Mouse (Mus musculus): ENCODE measurements around the gene Gm9913. TPM values are rescaled to one million over a fixed set of nuclear protein-coding genes. Genes with fewer than 3 reads are reported as not detected.

Gm9913 gene
- polyA plus RNA-seq, 1 experiment from 2014 or later: 0.34 TPM

DNA sequence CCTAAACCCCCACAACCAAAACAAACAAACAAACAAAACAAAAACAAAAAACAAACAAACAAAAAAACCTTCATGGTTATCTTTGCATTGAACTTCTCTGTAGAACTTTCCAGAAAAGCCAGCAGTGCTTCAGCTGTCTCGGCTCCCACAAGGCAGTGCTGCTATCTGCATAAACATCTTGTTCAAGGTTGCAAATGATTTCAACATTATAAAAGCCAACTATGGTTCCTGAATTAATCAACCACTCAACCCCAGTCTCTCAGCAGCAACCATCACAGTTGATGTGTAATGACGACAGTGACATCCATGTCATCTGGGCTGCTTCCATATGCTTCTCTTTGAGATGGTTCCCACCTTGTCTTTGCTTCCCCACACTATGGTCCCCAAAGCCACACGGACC, 34.8 kb downstream of the Gm9913 start:
- 87% methylated on average over 3 of the region's 3 CpGs for WGBS
- no peaks in the 10 kb centered on the region for H3K9me3 ChIP-seq (replicated peaks)

GRCm38 (mm10) chr2:125540579-125540978, 35.7 kb downstream of the Gm9913 start:
- H3K27me3 ChIP-seq: no peaks in the 10 kb centered on the region
- no peak overlapping the region for H3K9ac ChIP-seq
- H3K27ac ChIP-seq: no peak overlapping the region
- no peaks in the 10 kb centered on the region for H3K4me1 ChIP-seq
- no peak overlapping the region for H3K4me2 ChIP-seq (replicated peaks)
- ATAC-seq (ENCODE audit: low FRiP score): no peak
- H3K9me3 ChIP-seq (replicated peaks): no peaks in the 10 kb centered on the region
- H3K36me3 ChIP-seq: no peaks in the 10 kb centered on the region
- H3K4me3 ChIP-seq: no peak overlapping the region
- 85% methylated on average over 7 of the region's 7 CpGs for WGBS

More for the DNA sequence above, 34.8 kb downstream of the Gm9913 start:
- ATAC-seq (ENCODE audit: low FRiP score): no peak
- Histone ChIP-seq H3K9ac (no peak overlapping the region), H3K27me3 (no peaks in the 10 kb centered on the region), H3K4me1 (no peaks in the 10 kb centered on the region), H3K36me3 (no peaks in the 10 kb centered on the region), H3K27ac (no peak overlapping the region), H3K4me3 (no peak overlapping the region), H3K4me2 (replicated peaks) (no peak overlapping the region)

- Histone ChIP-seq H3K27ac (no peak overlapping the region), H3K36me3 (no peaks in the 10 kb centered on the region), H3K4me3 (no peak overlapping the region), H3K4me1 (no peaks in the 10 kb centered on the region), H3K9ac (no peak overlapping the region), H3K4me2 (replicated peaks) (no peak overlapping the region), H3K27me3 (no peaks in the 10 kb centered on the region), H3K9me3 (replicated peaks) (no peaks in the 10 kb centered on the region)
- no peak for ATAC-seq (ENCODE audit: low FRiP score)
- WGBS: 76% methylated on average over 7 of the region's 7 CpGs
These were observed 36.6 kb downstream of the Gm9913 start for GRCm38 (mm10) chr2:125541451-125541850.

GRCm38 (mm10) chr2:125543646-125544045, 38.8 kb downstream of the Gm9913 start:
- Histone ChIP-seq H3K36me3 (no peaks in the 10 kb centered on the region), H3K4me3 (no peak overlapping the region), H3K4me2 (replicated peaks) (no peak overlapping the region), H3K9ac (no peak overlapping the region), H3K27ac (no peak overlapping the region), H3K4me1 (no peaks in the 10 kb centered on the region), H3K27me3 (no peaks in the 10 kb centered on the region), H3K9me3 (replicated peaks) (no peaks in the 10 kb centered on the region)
- ATAC-seq (ENCODE audit: low FRiP score): no peak
- 85% methylated on average over 1 of the region's 1 CpGs for WGBS

GRCm38 (mm10) chr2:125544986-125545385, 40.1 kb downstream of the Gm9913 start:
- no peaks in the 10 kb centered on the region for H3K9me3 ChIP-seq (replicated peaks)
- H3K36me3 ChIP-seq: no peaks in the 10 kb centered on the region
- no peak overlapping the region for H3K27ac ChIP-seq
- 78% methylated on average over 3 of the region's 3 CpGs for WGBS
- no peak overlapping the region for H3K4me3 ChIP-seq
- no peak overlapping the region for H3K4me2 ChIP-seq (replicated peaks)
- no peak for ATAC-seq (ENCODE audit: low FRiP score)
- no peaks in the 10 kb centered on the region for H3K4me1 ChIP-seq
- no peaks in the 10 kb centered on the region for H3K27me3 ChIP-seq
- H3K9ac ChIP-seq: no peak overlapping the region

GRCm38 (mm10) chr2:125548806-125549578, 44.1 kb downstream of the Gm9913 start:
- Histone ChIP-seq H3K9ac (no peak overlapping the region), H3K27me3 (no peaks in the 10 kb centered on the region), H3K9me3 (replicated peaks) (no peaks in the 10 kb centered on the region), H3K36me3 (no peaks in the 10 kb centered on the region), H3K4me2 (replicated peaks) (no peak overlapping the region), H3K4me1 (no peaks in the 10 kb centered on the region), H3K27ac (no peak overlapping the region), H3K4me3 (no peak overlapping the region)
- WGBS: 67% methylated on average over 1 of the region's 1 CpGs
- no peak for ATAC-seq (ENCODE audit: low FRiP score)

- WGBS: 72% methylated on average over 6 of the region's 6 CpGs
- H3K9ac ChIP-seq: no peak overlapping the region
- ATAC-seq (ENCODE audit: low FRiP score): no peak
- peaks cover 14% of the 10 kb centered on the region for H3K4me1 ChIP-seq
- H3K9me3 ChIP-seq (replicated peaks): no peaks in the 10 kb centered on the region
- no peaks in the 10 kb centered on the region for H3K36me3 ChIP-seq
- H3K4me2 ChIP-seq (replicated peaks): no peak overlapping the region
- no peak overlapping the region for H3K4me3 ChIP-seq
- H3K27me3 ChIP-seq: no peaks in the 10 kb centered on the region
- no peak overlapping the region for H3K27ac ChIP-seq
These were observed 50.9 kb downstream of the Gm9913 start for GRCm38 (mm10) chr2:125555830-125556229.

Other genes starting within 250 kb of the Gm9913 start
- 14.8 and 18.7 TPM in 2 replicates for gene Fbn1, start 2.9 kb downstream of the Gm9913 start, polyA plus RNA-seq (2016; fragmentation: Nextera tagmentation; extraction: Ambion mirVana)
- 6.7 and 7.5 TPM in 2 replicates for gene Cep152, start 120.0 kb downstream of the Gm9913 start, polyA plus RNA-seq (2016; fragmentation: Nextera tagmentation; extraction: Ambion mirVana)
- 392 and 403 TPM in 2 replicates for gene Eid1, start 168.0 kb downstream of the Gm9913 start, polyA plus RNA-seq (2016; fragmentation: Nextera tagmentation; extraction: Ambion mirVana)
- gene Shc4, start 219.1 kb downstream of the Gm9913 start, polyA plus RNA-seq (2016; fragmentation: Nextera tagmentation; extraction: Ambion mirVana): 3.2 and 3.3 TPM in 2 replicates

Measured in hindbrain, embryonic 12.5 days (tissue).